Mouse (Mus musculus) E14TG2a.4 (cell line): ENCODE results near the gene St6galnac3.

Source experiments
- H3K27me3 ChIP-seq: 2 replicates; pipeline ENCODE4 v1.6.1; 2014; ENCODE audit warnings: low read length, control low read depth; ENCODE audit not compliant: insufficient read depth
- H3K36me3 ChIP-seq: 2 replicates; pipeline ENCODE4 v1.6.1; 2014; ENCODE audit warnings: low read length, control low read depth; ENCODE audit not compliant: insufficient read depth
- H3K4me1 ChIP-seq: replicated peaks from 2 replicates; pipeline ENCODE4 v1.6.1; 2014; ENCODE audit warnings: low read depth, low read length, control low read depth
- H3K4me3 ChIP-seq: replicated peaks from 2 replicates; pipeline ENCODE4 v1.5.1; 2014; ENCODE audit warnings: mild to moderate bottlenecking, low read length
- H3K9me3 ChIP-seq: 2 replicates; pipeline ENCODE4 v1.6.1; 2014; ENCODE audit warnings: low read length, control low read depth
- CTCF ChIP-seq: conservative IDR thresholded peaks from 2 replicates; pipeline ENCODE4 v1.5.1; 2014; ENCODE audit warnings: low read length
- NANOG ChIP-seq: IDR thresholded peaks from 2 replicates; pipeline ENCODE4 v1.6.1; 2014; ENCODE audit warnings: borderline replicate concordance, low read length, mixed read lengths
- POU5F1 ChIP-seq: IDR thresholded peaks from 2 replicates; pipeline ENCODE4 v1.6.1; 2014; ENCODE audit warnings: low read length, borderline replicate concordance

Gene St6galnac3

GRCm38 (mm10) chr3:153339940-153340339 lies 385.0 kb downstream of the St6galnac3 start:
- H3K4me3 ChIP-seq = no peak overlapping the region
- H3K4me1 ChIP-seq = peaks cover 13% of the 10 kb centered on the region
- no peaks in the 10 kb centered on the region for H3K9me3 ChIP-seq
- TF ChIP-seq POU5F1 (no peak), CTCF (no peak), NANOG (no peak)
- H3K27me3 ChIP-seq = no peaks in the 10 kb centered on the region
- H3K36me3 ChIP-seq = peaks cover 9% of the 10 kb centered on the region

DNA sequence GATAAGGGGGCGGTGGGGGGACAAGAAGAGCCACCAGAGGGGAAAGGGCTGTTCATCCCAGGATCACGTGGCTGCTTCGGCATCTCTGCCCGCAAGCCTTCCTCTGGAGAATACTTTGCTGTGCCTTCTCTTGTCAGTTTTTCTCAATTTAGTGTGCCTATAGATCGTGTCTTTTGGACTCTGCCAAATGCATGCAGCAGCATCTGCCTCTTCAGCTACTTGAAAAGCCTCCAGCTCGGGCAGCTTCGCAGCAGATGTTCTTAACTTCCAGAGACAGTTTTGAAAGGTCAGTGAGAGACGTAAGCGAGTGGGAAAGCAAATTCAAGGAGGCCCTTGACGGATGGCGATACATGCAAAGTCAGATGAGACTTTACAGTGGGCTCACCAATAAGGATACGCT lies 385.9 kb downstream of the St6galnac3 start:
- H3K27me3 ChIP-seq = no peaks in the 10 kb centered on the region
- peaks cover 11% of the 10 kb centered on the region for H3K4me1 ChIP-seq
- H3K4me3 ChIP-seq = no peak overlapping the region
- TF ChIP-seq CTCF = no peak
- no peak for TF ChIP-seq NANOG
- TF ChIP-seq POU5F1 = no peak
- no peaks in the 10 kb centered on the region for H3K9me3 ChIP-seq
- H3K36me3 ChIP-seq = peaks cover 5% of the 10 kb centered on the region

DNA sequence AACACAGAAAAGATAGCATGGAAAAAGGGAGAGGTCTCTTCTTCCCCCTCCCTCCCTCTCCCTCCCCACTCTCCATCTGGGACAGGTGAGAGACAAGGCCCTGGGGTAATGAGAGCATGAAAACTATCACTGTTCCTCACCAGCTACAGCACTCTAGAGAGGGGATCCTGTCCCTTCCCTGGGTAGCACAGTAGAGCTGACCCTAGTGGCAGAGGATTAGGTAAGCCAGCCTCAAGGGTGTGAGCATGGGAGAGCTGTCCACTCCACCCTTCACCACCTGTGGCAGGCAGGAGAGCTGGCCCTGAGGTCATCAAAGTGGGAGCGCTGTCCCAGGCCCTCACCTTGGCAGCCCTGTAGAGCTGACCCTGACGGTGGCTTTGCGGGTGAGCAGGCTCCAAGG lies 387.2 kb downstream of the St6galnac3 start:
- H3K4me1 ChIP-seq = peaks cover 11% of the 10 kb centered on the region
- H3K4me3 ChIP-seq = no peak overlapping the region
- H3K9me3 ChIP-seq = no peaks in the 10 kb centered on the region

GRCm38 (mm10) chr3:153337221-153337620 lies 387.8 kb downstream of the St6galnac3 start:
- TF ChIP-seq CTCF = no peak
- TF ChIP-seq NANOG = no peak
- no peak for TF ChIP-seq POU5F1
- peaks cover 11% of the 10 kb centered on the region for H3K4me1 ChIP-seq
- no peaks in the 10 kb centered on the region for H3K27me3 ChIP-seq
- no peak overlapping the region for H3K4me3 ChIP-seq
- H3K9me3 ChIP-seq = no peaks in the 10 kb centered on the region
- H3K36me3 ChIP-seq = no peaks in the 10 kb centered on the region

More for the DNA sequence above, 387.2 kb downstream of the St6galnac3 start:
- TF ChIP-seq POU5F1 (no peak), NANOG (no peak), CTCF (no peak)
- no peaks in the 10 kb centered on the region for H3K27me3 ChIP-seq
- H3K36me3 ChIP-seq = no peaks in the 10 kb centered on the region

DNA sequence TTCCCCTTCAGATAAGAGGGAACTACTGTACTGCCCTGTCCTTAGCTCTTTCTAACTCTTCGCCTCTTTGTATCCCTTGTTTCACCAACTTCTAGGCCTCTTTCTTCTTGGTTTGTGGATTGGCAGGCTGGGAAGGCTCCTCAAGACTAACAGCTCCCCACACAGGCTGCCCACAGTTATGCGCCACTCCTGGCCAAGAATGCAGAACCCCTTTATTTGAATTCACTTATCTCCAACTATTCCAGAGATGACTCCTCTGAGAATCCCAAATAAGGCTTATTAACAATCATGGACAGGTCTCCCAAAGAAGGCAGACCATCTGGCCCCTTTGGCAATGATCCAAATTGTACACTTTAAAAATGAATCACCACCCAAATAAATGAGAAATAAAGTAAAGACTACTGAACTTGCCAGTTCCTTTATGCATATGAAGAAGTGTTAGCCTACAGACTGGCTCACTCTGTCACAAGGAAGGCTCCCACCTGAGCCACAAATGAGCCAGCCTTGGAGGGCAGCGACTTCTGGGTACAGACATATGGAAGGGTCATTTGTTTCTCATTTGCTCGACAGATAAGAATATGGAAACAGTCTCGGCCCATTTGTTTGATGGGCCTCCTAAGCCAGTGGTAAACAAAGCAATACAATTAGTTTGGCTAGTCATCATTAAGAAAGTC lies 390.7 kb downstream of the St6galnac3 start:
- H3K27me3 ChIP-seq = no peaks in the 10 kb centered on the region
- TF ChIP-seq CTCF (no peak), POU5F1 (no peak), NANOG (no peak)
- H3K4me3 ChIP-seq = no peak overlapping the region
- no peaks in the 10 kb centered on the region for H3K9me3 ChIP-seq
- no peaks in the 10 kb centered on the region for H3K4me1 ChIP-seq
- no peaks in the 10 kb centered on the region for H3K36me3 ChIP-seq

- Histone ChIP-seq H3K4me3 (no peak overlapping the region), H3K27me3 (no peaks in the 10 kb centered on the region), H3K4me1 (0 out of 2 replicates have a peak, but pooled peaks cover 5% of the 10 kb centered on the region), H3K9me3 (no peaks in the 10 kb centered on the region), H3K36me3 (0 out of 2 replicates have a peak, but pooled peaks cover 6% of the 10 kb centered on the region)
- TF ChIP-seq NANOG = no peak
- TF ChIP-seq POU5F1 = no peak
- TF ChIP-seq CTCF = no peak
Observed at GRCm38 (mm10) chr3:153324307-153324706, 400.7 kb downstream of the St6galnac3 start.

DNA sequence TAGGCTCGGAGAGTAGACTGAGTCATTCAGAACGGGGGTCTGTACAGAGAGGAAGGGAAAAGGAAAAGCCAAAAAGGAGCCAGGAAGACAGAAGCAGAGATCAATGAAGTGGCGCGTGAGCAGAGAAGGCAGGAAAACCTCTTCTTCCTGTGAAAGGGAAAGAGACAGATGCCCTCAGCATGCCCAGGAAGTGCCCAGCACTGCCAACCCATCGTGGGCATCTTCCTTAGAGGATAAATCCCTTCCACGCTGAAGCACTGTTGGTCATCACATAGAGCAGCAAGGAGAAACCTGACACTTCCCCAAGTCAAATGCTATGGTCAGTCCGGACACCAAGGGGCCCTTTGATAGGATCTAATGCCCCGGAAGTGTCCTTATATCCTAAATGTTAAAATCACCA lies 401.5 kb downstream of the St6galnac3 start:
- TF ChIP-seq NANOG = no peak
- no peak for TF ChIP-seq POU5F1
- no peak for TF ChIP-seq CTCF
- Histone ChIP-seq H3K4me3 (no peak overlapping the region), H3K4me1 (0 out of 2 replicates have a peak, but pooled peaks cover 5% of the 10 kb centered on the region), H3K36me3 (0 out of 2 replicates have a peak, but pooled peaks cover 6% of the 10 kb centered on the region), H3K27me3 (no peaks in the 10 kb centered on the region), H3K9me3 (no peaks in the 10 kb centered on the region)

- Histone ChIP-seq H3K9me3 (no peaks in the 10 kb centered on the region), H3K27me3 (no peaks in the 10 kb centered on the region), H3K36me3 (no peaks in the 10 kb centered on the region), H3K4me1 (peaks cover 10% of the 10 kb centered on the region), H3K4me3 (0 out of 2 replicates have a peak overlapping the region, but pooled peaks have one; percentile 35)
- TF ChIP-seq POU5F1 (no peak), CTCF (no peak), NANOG (no peak)
Observed at GRCm38 (mm10) chr3:153313583-153313982, 411.4 kb downstream of the St6galnac3 start.

GRCm38 (mm10) chr3:153313167-153313566 lies 411.8 kb downstream of the St6galnac3 start:
- TF ChIP-seq CTCF (no peak), NANOG (no peak), POU5F1 (no peak)
- no peaks in the 10 kb centered on the region for H3K27me3 ChIP-seq
- H3K4me1 ChIP-seq = peaks cover 10% of the 10 kb centered on the region
- H3K9me3 ChIP-seq = no peaks in the 10 kb centered on the region
- no peak overlapping the region for H3K4me3 ChIP-seq
- H3K36me3 ChIP-seq = no peaks in the 10 kb centered on the region
